Mouse (Mus musculus) CH12.LX (cell line): ENCODE data around the gene Rap1a.

Source experiments
- GABPA ChIP-seq: IDR thresholded peaks from 2 replicates; pipeline ENCODE4 v1.6.1; 2012; ENCODE audit warnings: low read depth, low read length, improper control_type of control experiment, inconsistent platforms; ENCODE audit not compliant: insufficient replicate concordance
- JUND ChIP-seq: conservative IDR thresholded peaks from 2 replicates; pipeline ENCODE4 v1.6.1; 2011; ENCODE audit warnings: low read depth, low read length, improper control_type of control experiment
- POLR2A ChIP-seq: IDR thresholded peaks from 2 replicates; pipeline ENCODE4 v1.6.1; 2011; ENCODE audit warnings: low read depth, mild to moderate bottlenecking, improper control_type of control experiment, low read length
- ZC3H11A ChIP-seq: IDR thresholded peaks from 2 replicates; pipeline ENCODE4 v1.6.1; 2012; ENCODE audit warnings: low read depth, mild to moderate bottlenecking, inconsistent platforms, low read length, improper control_type of control experiment
- ZNF384 ChIP-seq: IDR thresholded peaks from 2 replicates; pipeline ENCODE4 v1.6.1; 2012; ENCODE audit warnings: low read depth, low read length, improper control_type of control experiment, inconsistent platforms

DNA sequence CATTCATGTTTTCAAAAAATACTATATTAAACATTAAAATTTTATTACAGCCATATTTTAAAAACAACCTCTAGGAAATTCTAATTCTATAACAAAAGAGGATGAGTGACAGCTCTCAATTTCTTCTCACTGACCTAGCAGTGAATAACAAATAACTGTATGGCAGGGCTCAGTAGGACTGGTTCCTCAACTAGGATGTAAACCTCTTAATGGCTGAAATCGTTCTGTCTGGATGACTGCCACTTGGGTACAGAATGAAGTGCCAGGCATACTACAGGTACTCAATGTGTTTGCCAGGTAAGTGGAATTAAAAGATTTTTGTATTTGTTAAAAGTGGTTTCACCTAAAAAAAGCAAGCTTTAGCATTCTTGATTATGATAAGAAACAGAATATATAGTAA, 65.0 kb downstream of the Rap1a start:
- TF ChIP-seq ZNF384 (no peak), ZC3H11A (no peak), POLR2A (no peak), GABPA (no peak), JUND (no peak)
